Mouse (Mus musculus) Patski (cell line): ENCODE results near the gene Rtn1. TPM values are rescaled to one million over a fixed set of nuclear protein-coding genes. Genes with fewer than 3 reads are reported as not detected.

ENCODE experiments used
- ATAC-seq: fragments of 100-300 bp; one replicate; pipeline ENCODE4 v1.8.0; 2021
- CTCF ChIA-PET: fragments of 350-600 bp; sonication (Branson Sonifier 250); formaldehyde crosslinking; loops from one replicate; lab custom pipeline; 2022; ENCODE audit warnings: inconsistent platforms; lab: Charles Lee
- POLR2A ChIA-PET: fragments of 350-600 bp; sonication (Branson Sonifier 250); formaldehyde crosslinking; loops from one replicate; lab custom pipeline; 2022; ENCODE audit warnings: antibody characterized with exemption, inconsistent platforms; lab: Charles Lee
- DNase-seq: peaks from one replicate; pipeline ENCODE4 v3.0.0-alpha.2; 2011; ENCODE audit warnings: low read depth, low spot score
- H3K27me3 ChIP-seq: fragments of 371-371 bp; one replicate; pipeline ENCODE4 v1.5.1; 2021
- CTCF ChIP-seq: fragments of 100-300 bp; IDR thresholded peaks from one replicate; pipeline ENCODE4 v1.5.1; 2021
- in situ Hi-C: fragments of 300-500 bp; cut with MboI; formaldehyde crosslinking; loops from 3 replicates; pipeline ENCODE4 v1.11.1; 2018; ENCODE audit warnings: low pct_unique_long_range_greater_than_20kb, mixed read lengths
- polyA plus RNA-seq: library from polyadenylated mRNA; unstranded; gene quantifications from one replicate; pipeline ENCODE4 v1.2.3, GENCODE M21; 2021

Gene Rtn1
- polyA plus RNA-seq, result 15.0 TPM

DNA sequence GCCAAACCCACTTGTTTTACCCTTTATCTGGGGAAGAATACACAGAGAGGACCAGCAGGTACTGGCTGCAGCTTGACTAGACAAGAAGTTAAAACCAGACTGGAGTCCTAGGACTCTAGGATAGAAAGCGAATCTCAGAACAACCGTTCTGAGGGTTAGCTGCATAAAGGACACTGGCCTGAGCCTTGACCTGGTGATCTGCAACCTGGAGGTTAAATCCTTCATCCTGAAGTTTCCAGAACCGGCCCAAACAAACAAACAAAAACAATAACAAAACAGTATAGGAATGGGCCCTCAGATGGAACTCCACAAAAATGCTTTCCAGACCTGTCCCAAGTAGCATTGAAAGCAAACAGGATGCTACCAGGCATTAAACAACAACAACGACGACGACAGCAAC is at the start of gene Rtn1:
Rtn1 (minus strand) TSS at position 101 of the 400 bp plus-strand sequence.
- CTCF ChIA-PET, result no interaction called here
- no peak for ATAC-seq
- in situ Hi-C loops, result loop anchor here (25.0 kb wide), 1 partner anchor 597 kb away; no protein-coding TSS in a partner anchor
- POLR2A ChIA-PET, result no interaction called here
- no peak for DNase-seq
- no peak for TF ChIP-seq CTCF
- peaks cover 13% of the 10 kb centered on the region for H3K27me3 ChIP-seq

DNA sequence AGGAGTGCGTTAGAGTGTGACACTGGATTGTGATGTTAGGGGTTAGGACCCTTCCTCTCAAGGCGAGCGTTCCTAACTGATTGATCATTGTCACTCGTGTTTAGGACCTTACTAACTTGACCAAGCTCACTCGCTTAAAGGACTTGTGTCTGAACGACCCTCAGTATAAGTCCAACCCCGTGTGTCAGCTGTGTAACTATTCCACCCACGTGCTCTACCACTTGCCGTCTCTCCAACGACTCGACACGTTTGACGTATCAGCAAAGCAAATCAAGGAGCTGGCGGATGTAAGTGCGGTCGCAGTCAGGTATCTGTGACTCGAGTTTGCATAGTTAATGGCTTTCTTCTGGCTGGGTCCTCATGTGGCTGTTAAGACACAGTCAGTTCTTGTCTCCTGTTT is 45.1 kb upstream of the Rtn1 start:
- in situ Hi-C loops, result no loop called here
- peaks cover 50% of the 10 kb centered on the region for H3K27me3 ChIP-seq
- ATAC-seq (no peak), DNase-seq (no peak)
- ChIA-PET POLR2A (no interaction called here), CTCF (no interaction called here)
- no peak for TF ChIP-seq CTCF

DNA sequence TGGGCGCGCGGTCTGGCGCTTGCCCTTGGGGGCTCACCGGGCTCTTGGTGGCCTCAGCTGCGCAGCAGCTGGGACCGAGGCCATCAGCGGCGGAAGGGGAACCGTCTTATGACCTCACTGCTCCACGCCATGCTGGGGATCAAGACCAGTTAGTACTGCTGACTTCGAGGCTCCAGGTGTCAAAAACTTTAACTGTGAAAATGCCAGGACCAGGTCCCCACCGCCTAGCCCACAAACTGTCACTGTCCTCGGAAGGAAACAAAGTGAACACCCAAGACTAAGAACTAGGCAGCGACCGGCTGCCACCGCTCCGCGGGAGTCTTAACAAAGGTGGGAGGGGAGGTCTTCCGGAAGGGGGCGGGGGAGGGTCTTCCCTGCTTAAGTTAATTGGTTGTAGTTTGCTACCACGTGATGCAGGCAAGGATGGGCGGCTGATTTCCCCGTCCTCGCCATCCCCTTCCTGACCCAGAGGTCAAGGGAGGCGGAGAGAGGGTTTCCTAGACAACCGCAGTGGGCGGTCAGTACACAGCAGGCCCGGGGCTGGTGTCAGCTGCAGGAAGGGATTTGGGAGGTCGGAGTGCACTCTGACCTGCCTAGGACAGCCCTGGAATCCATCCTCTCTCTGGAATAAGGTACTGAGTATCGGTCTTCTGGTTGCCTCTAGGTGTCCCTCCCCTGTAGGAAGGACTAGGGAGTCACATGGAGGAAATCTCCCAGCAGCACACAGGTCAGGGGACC is 33.2 kb upstream of the Rtn1 start, which contains the start of gene Lrrc9:
Lrrc9 (plus strand) TSS at position 28 of the 738 bp plus-strand sequence.
- ATAC-seq (no peak), DNase-seq (no peak)
- POLR2A ChIA-PET, result no interaction called here
- in situ Hi-C loops, result no loop called here
- peaks cover 13% of the 10 kb centered on the region for H3K27me3 ChIP-seq
- CTCF ChIA-PET, result no interaction called here
- no peak for TF ChIP-seq CTCF

DNA sequence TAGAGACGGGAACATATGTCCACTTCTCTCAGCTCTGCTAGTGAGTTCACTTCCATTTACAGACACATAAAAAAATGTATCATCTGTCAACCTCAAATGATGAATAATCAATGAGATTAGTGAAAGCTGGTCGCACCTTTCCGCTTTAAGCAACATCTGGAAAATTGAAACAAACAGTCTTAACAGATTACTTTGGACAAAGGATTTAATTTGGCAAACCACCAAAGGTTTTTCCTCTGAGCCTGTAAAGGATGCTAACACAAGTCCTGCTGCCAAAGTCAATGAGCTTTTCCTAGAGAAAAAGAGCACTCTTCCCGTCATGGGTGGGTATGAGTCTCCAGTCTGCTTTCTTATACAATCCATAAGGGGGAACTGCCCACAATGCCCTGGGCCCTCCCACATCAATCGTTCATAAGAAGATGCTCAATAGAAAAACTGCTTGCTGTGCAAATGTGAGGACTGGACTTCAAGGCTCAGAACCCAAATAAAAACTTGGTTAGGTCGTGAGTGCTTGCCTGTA is 30.2 kb upstream of the Rtn1 start:
- POLR2A ChIA-PET, result no interaction called here
- H3K27me3 ChIP-seq, result peaks cover 18% of the 10 kb centered on the region
- CTCF ChIA-PET, result no interaction called here
- no peak for TF ChIP-seq CTCF
- in situ Hi-C loops, result no loop called here
- DNase-seq (no peak), ATAC-seq (no peak)

DNA sequence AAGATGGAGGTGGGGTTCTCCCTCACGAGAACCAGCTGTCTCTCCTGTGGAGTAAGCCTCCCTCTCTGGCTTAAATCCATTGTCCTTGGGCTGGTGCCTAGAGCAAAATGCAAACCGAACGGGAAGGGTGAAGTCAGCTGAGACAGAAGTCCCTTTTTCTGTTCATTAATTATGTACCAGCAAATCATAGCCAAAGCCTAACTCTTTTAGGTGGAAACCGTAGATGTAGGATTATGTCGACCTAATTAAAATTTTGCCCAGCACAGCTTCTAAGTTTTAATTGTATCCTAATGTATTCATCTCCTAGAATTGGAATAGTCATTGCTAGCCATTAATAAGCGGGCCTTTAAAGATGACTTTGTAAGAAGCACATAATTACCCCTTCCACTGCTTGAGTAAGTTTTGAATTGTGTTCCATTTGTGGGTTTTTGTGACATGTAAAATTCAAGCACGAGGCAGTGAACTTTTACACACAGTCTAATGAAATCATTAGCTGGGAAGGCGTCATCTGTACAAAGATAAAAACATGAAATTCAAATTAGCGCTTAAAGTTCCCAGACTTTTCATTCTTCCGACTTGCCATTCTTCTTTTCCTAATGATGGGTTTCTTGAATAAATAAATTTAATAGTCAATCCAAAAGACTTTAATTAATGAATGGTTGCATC is 29.0 kb upstream of the Rtn1 start:
- ChIA-PET POLR2A (no interaction called here), CTCF (no interaction called here)
- DNase-seq (no peak), ATAC-seq (no peak)
- in situ Hi-C loops, result no loop called here
- H3K27me3 ChIP-seq, result peaks cover 18% of the 10 kb centered on the region
- no peak for TF ChIP-seq CTCF

DNA sequence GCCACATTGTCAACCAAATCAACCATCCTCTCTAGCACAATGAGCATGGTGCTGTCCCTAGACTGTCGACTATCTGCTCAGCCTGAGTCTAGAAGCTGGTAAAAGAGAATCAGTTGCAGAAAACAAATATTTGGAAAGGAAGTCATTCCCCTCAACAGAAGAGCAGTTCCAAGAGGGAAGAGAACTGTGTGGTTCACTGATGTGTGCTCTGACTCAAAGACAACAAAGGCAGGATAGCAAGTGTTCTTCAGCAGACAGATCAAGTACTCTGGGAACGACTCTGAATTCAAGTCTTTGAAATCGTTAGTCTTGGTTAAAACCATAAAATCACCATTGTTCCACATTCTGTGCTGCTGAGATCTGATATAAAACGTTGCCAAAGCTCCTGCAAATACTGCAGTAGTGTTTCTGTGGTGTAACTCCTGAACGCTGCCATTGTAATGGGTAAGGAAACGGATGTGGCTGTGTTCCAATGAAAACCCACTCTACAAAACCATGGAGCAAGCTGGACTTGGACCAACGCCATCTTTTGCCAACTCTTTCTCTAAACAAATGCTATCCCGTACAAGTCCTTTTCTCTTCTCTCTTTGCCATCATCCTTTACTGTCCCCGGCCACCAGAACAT is 24.5 kb upstream of the Rtn1 start:
- TF ChIP-seq CTCF, result no peak
- POLR2A ChIA-PET, result no interaction called here
- ATAC-seq (no peak), DNase-seq (no peak)
- CTCF ChIA-PET, result interaction anchor here (1.4 kb wide), 1 partner anchor 329 kb away, joined by 4 read pairs; no protein-coding TSS in a partner anchor
- in situ Hi-C loops, result no loop called here
- peaks cover 10% of the 10 kb centered on the region for H3K27me3 ChIP-seq

DNA sequence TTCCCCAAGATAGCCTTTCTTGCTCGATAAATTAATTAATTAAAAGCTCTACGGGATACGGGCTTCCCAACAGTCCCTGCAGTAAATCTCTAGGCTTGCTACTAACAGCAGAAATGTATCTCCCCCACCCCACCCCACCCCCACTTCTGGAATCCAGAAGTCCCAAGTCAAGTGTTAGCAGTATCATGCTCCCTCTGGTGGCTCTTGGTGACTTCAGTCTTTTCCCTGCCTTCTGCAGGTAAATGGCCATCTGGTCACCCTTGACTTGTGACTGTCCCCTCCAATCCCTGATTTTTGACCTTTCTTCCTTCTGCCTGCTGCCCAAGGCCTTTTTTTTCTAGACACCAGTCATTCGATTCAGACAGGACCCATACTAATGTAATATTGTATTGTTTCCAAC is 23.4 kb upstream of the Rtn1 start:
- ChIA-PET POLR2A (interaction anchor here (0.6 kb wide), 1 partner anchor 11 kb away, joined by 3 read pairs; no protein-coding TSS in a partner anchor), CTCF (no interaction called here)
- peak; percentile 34 for TF ChIP-seq CTCF
- DNase-seq (no peak), ATAC-seq (no peak)
- peaks cover 5% of the 10 kb centered on the region for H3K27me3 ChIP-seq
- in situ Hi-C loops, result no loop called here

DNA sequence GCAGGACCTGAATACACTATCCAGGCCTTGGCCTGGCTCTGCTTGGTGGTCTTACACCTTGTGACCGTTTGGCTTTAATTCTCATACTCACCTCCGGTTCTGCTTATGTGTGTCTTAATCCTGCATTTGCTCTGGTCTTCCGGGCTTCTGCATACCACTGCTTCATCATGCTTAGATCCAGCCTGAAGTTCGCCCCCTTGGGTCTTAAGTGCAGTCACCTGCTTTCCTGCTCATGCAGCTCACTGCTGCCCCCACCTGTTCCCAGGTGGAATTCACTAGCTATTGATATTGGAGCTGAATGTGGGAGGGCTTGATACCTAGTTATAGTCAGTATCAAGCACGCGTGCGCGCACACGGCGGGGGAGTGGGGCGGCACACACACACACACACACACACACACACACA is 18.9 kb upstream of the Rtn1 start:
- POLR2A ChIA-PET, result no interaction called here
- no peaks in the 10 kb centered on the region for H3K27me3 ChIP-seq
- no peak for ATAC-seq
- no peak for DNase-seq
- CTCF ChIA-PET, result interaction anchor here (0.7 to 2.6 kb wide), 6 partner anchors 10 to 327 kb away, joined by 3 to 14 read pairs (median 4); no protein-coding TSS in a partner anchor
- in situ Hi-C loops, result no loop called here
- TF ChIP-seq CTCF, result peak; percentile 85

DNA sequence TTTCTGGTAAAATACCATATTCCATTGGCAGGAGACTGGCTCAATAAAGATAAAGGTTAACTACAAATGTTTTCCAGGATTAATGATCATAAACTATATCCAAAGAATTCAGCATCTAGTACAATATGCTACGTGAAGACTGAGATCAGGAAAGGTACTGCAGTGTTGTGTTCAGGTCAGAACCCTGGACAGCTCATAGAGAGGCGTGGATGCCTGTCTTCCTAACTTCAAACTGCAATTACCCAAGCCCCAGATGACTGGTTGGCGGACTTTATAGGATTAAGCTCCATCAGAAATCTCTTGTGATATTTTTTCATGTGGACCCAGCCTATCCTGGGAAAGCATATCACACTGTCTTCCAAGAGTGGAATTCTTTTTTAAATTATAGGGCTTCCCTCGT is 13.8 kb upstream of the Rtn1 start:
- in situ Hi-C loops, result loop anchor here (25.0 kb wide), 1 partner anchor 610 kb away; no protein-coding TSS in a partner anchor
- ATAC-seq, result no peak
- TF ChIP-seq CTCF, result no peak
- ChIA-PET CTCF (interaction anchor here (1.3 to 1.5 kb wide), 2 partner anchors 180 to 318 kb away, joined by 4 to 6 read pairs; no protein-coding TSS in a partner anchor), POLR2A (no interaction called here)
- DNase-seq, result no peak
- no peaks in the 10 kb centered on the region for H3K27me3 ChIP-seq

DNA sequence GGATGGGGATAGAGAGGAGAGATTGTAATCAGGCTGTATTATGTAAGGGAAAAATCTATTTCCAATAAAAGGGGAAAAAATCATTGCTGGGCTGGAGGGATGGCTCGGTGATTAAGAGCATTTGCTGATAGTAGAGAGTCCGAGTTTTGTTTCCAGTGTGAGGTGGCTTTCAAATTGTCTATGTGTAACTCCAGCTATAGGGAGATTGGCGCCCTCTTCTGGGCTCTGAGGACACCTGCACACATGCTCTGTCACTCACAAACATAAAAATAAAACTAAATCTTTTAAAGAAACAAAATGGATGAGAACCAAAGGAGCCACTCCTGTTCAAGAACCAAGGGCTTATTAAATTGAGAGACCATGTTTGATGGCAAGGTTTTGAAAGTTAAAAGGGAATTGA is 8.9 kb upstream of the Rtn1 start:
- no peak for DNase-seq
- TF ChIP-seq CTCF, result peak; percentile 76
- no peaks in the 10 kb centered on the region for H3K27me3 ChIP-seq
- no peak for ATAC-seq
- in situ Hi-C loops, result loop anchor here (5.0 to 25.0 kb wide), 3 partner anchors 175 to 605 kb away; no protein-coding TSS in a partner anchor
- POLR2A ChIA-PET, result no interaction called here
- CTCF ChIA-PET, result interaction anchor here (0.7 to 3.2 kb wide), 4 partner anchors 10 to 312 kb away, joined by 3 to 14 read pairs (median 3); no protein-coding TSS in a partner anchor
